9 mouse cellular contexts compared by ENCODE assay signal in the genomic region with DNA sequence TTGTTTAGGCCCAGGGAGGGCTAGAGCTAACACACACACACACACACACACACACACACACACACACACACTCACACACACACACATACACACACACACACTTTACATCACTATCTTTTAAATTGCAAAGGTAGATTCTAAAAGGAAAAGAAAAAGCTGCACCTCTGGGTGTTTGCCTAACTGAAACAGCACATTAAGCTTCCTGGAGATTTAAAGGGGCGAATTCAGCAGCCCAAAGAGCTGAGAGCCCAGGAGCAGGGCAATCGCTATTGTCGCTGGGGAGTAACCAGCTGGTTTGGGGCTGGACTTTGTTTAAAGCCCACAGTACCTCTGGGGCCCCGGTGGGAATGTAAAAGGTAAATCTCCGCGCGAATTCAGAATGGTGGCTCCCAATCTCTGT. TPM values are rescaled to one million over a fixed set of nuclear protein-coding genes. Genes with fewer than 3 reads are reported as not detected.
DNase-seq lines count a peak whose midpoint lies in the region; ATAC-seq lines count a peak whose summit lies in the region.
"Had no signal": no experiment of that assay in that cellular context is flagged by ENCODE, and none has a peak within 500 bp of the region (broad histone marks: within the 10 kb centered on the region; RNA-seq: fewer than 3 reads in every experiment).

No protein-coding gene starts in this region.

- peak overlapping the region; percentile 21; the same call in 1 of the 2 replicates for H3K4me3 ChIP-seq in kidney, embryonic 14.5 days (ENCODE audit: low read length)
- peak overlapping the region; percentile 70 for H3K4me3 ChIP-seq in hindbrain, embryonic 10.5 days
- peak overlapping the region; percentile 71 for H3K4me3 ChIP-seq in midbrain, embryonic 15.5 days

- no peaks in the 10 kb centered on the region for H3K9me3 ChIP-seq in kidney, embryonic 14.5 days (ENCODE audit: control insufficient read depth, low read length)
- H3K9me3 ChIP-seq in hindbrain, embryonic 10.5 days: no peaks in the 10 kb centered on the region
- H3K9me3 ChIP-seq in midbrain, embryonic 15.5 days: no peaks in the 10 kb centered on the region
- H3K9me3 ChIP-seq: G1E had no signal

- 0 out of 2 replicates have a peak, but pooled peaks cover 4% of the 10 kb centered on the region for H3K4me1 ChIP-seq in kidney, embryonic 14.5 days (ENCODE audit: control insufficient read depth, insufficient read depth, low read length)
- H3K4me1 ChIP-seq in hindbrain, embryonic 10.5 days (replicated peaks): peaks cover 24% of the 10 kb centered on the region
- peaks cover 14% of the 10 kb centered on the region for H3K4me1 ChIP-seq in midbrain, embryonic 15.5 days

- no peak for DNase-seq in kidney, postnatal 14 days
- peak; percentile 20 for DNase-seq in embryo, embryonic 9.5 days (ENCODE audit: extremely low spot score)
- peak; percentile 10 for DNase-seq in hindbrain, embryonic 10.5 days (ENCODE audit: low spot score)
- no peak for DNase-seq in gastrocnemius, adult 18-20 months (ENCODE audit: low spot score)
- DNase-seq in spleen, postnatal 10 days (ENCODE audit: low spot score in 2 of 2): no peak

- ATAC-seq in kidney, embryonic 14.5 days (ENCODE audit: low FRiP score, low TSS enrichment): no peak
- no peak for ATAC-seq in midbrain, embryonic 15.5 days (replicated peaks)
- no peak for ATAC-seq in granulocyte monocyte progenitor cell, adult 5-6 weeks (replicated peaks; ENCODE audit: poor library complexity, severe bottlenecking)

- H3K9ac ChIP-seq in kidney, embryonic 14.5 days (ENCODE audit: low read depth, low read length): no peak overlapping the region
- H3K9ac ChIP-seq in midbrain, embryonic 15.5 days: peak overlapping the region; percentile 61

- no peaks in the 10 kb centered on the region for H3K27me3 ChIP-seq in kidney, embryonic 14.5 days (ENCODE audit: control insufficient read depth, insufficient read depth, low read length)
- H3K27me3 ChIP-seq in hindbrain, embryonic 10.5 days (ENCODE audit: insufficient read depth, poor library complexity, severe bottlenecking): peaks cover 27% of the 10 kb centered on the region
- H3K27me3 ChIP-seq in midbrain, embryonic 15.5 days (replicated peaks): no peaks in the 10 kb centered on the region

- H3K27ac ChIP-seq in kidney, embryonic 14.5 days (ENCODE audit: low read depth, low read length): no peak overlapping the region
- peak overlapping the region; percentile 91 for H3K27ac ChIP-seq in hindbrain, embryonic 10.5 days
- H3K27ac ChIP-seq in midbrain, embryonic 15.5 days: peak overlapping the region; percentile 51

- peak overlapping the region; percentile 88 for H3K4me2 ChIP-seq in kidney, embryonic 14.5 days (replicated peaks; ENCODE audit: low read depth, low read length)
- peak overlapping the region; percentile 99 for H3K4me2 ChIP-seq in midbrain, embryonic 15.5 days

- no peaks in the 10 kb centered on the region for H3K36me3 ChIP-seq in kidney, embryonic 14.5 days (ENCODE audit: control insufficient read depth, insufficient read depth, low read length)
- peaks cover 17% of the 10 kb centered on the region; the same call in 1 of the 2 replicates for H3K36me3 ChIP-seq in hindbrain, embryonic 10.5 days
- H3K36me3 ChIP-seq in midbrain, embryonic 15.5 days (replicated peaks): no peaks in the 10 kb centered on the region
- H3K36me3 ChIP-seq: G1E had no signal

- WGBS in kidney, embryonic 14.5 days: 11% methylated on average over 7 of the region's 7 CpGs
- WGBS in hindbrain, embryonic 10.5 days: 5% methylated on average over 7 of the region's 7 CpGs
- 6% methylated on average over 7 of the region's 7 CpGs for WGBS in midbrain, embryonic 15.5 days

RNA-seq across cellular contexts. Expression of gene Rbm24, which starts 1.4 kb away (rescaled TPM):
- 0.97 and 1.1 TPM in 2 replicates for polyA plus RNA-seq in kidney, embryonic 14.5 days (2014; fragmentation: Nextera tagmentation; extraction: Ambion mirVana)
- 0.97 and 1.2 TPM in 2 replicates for polyA plus RNA-seq in hindbrain, embryonic 10.5 days (2016; fragmentation: Nextera tagmentation; extraction: Ambion mirVana)
- 4.2 and 5.5 TPM in 2 replicates for polyA plus RNA-seq in midbrain, embryonic 15.5 days (2015; fragmentation: Nextera tagmentation; extraction: Ambion mirVana)
- 100 to 1,000 TPM; 176 to 207 TPM for total RNA-seq in gastrocnemius, adult 18-20 months (2021)
- total RNA-seq in granulocyte monocyte progenitor cell, adult 5-6 weeks (2014; fragmentation: Nextera tagmentation): not detected in 2 replicates
- not detected in 2 replicates for total RNA-seq in granulocyte monocyte progenitor cell, adult 5-6 weeks (2017)
- polyA plus RNA-seq: G1E had no signal

Comparison
In these comparisons a context has a peak if more than half of its experiments do, and no peak if none do; other contexts are left out.
1. H3K4me3 ChIP-seq: peak in every context shown above with its lines; median percentile 71 in midbrain, embryonic 15.5 days; 70 in hindbrain, embryonic 10.5 days; 21 in kidney, embryonic 14.5 days.
2. DNase-seq: peak in embryo, embryonic 9.5 days (single experiment) and hindbrain, embryonic 10.5 days (single experiment); none in kidney, postnatal 14 days (single experiment), gastrocnemius, adult 18-20 months (single experiment) and spleen, postnatal 10 days (0 of 2).